In genomic region chr16:77292317-77292771, GRCm38 (mm10) we compare ENCODE assay signal across 15 mouse cellular contexts.
DNase-seq lines count a peak whose midpoint lies in the region; ATAC-seq lines count a peak whose summit lies in the region.
"Had no signal": no experiment of that assay in that cellular context is flagged by ENCODE, and none has a peak within 500 bp of the region (broad histone marks: within the 10 kb centered on the region; RNA-seq: fewer than 3 reads in every experiment).

No protein-coding gene starts in this region.

- WGBS in neural tube, embryonic 13.5 days = 76% methylated on average over 2 of the region's 2 CpGs
- 53% methylated on average over 2 of the region's 2 CpGs for WGBS in forebrain, embryonic 11.5 days
- 57% methylated on average over 2 of the region's 2 CpGs for WGBS in hindbrain, embryonic 16.5 days

- H3K4me3 ChIP-seq in neural tube, embryonic 13.5 days = no peak overlapping the region
- H3K4me3 ChIP-seq in forebrain, embryonic 11.5 days (ENCODE audit: low read depth, low read length) = no peak overlapping the region
- H3K4me3 ChIP-seq in hindbrain, embryonic 16.5 days (ENCODE audit: low read length) = no peak overlapping the region
- H3K4me3 ChIP-seq: embryonic facial prominence, embryonic 12.5 days; liver, embryonic 12.5 days had no signal

- H3K9me3 ChIP-seq in neural tube, embryonic 13.5 days = no peaks in the 10 kb centered on the region
- no peaks in the 10 kb centered on the region for H3K9me3 ChIP-seq in forebrain, embryonic 11.5 days (ENCODE audit: control insufficient read depth, low read length)
- H3K9me3 ChIP-seq in hindbrain, embryonic 16.5 days (ENCODE audit: control insufficient read depth, low read length) = no peaks in the 10 kb centered on the region
- H3K9me3 ChIP-seq: embryonic facial prominence, embryonic 12.5 days; liver, embryonic 12.5 days had no signal

- no peaks in the 10 kb centered on the region for H3K27me3 ChIP-seq in neural tube, embryonic 13.5 days
- H3K27me3 ChIP-seq in forebrain, embryonic 11.5 days (ENCODE audit: control insufficient read depth, insufficient read depth, low read length) = no peaks in the 10 kb centered on the region
- no peaks in the 10 kb centered on the region for H3K27me3 ChIP-seq in hindbrain, embryonic 16.5 days (replicated peaks; ENCODE audit: control insufficient read depth, insufficient read depth, low read length)
- H3K27me3 ChIP-seq: CH12.LX; embryonic facial prominence, embryonic 12.5 days; liver, embryonic 12.5 days had no signal

- ATAC-seq in neural tube, embryonic 13.5 days (ENCODE audit: low read depth) = peak; percentile 23; the same call in 1 of the 2 replicates
- ATAC-seq in forebrain, embryonic 11.5 days (replicated peaks; ENCODE audit: low FRiP score) = peak; percentile 59
- ATAC-seq in hindbrain, embryonic 16.5 days = no peak
- ATAC-seq: inflammation-experienced regulatory T-cells, adult 6 months; liver, embryonic 12.5 days had no signal

- peak overlapping the region; percentile 20 for H3K4me2 ChIP-seq in neural tube, embryonic 13.5 days
- peak overlapping the region; percentile 27; the same call in 1 of the 2 replicates for H3K4me2 ChIP-seq in forebrain, embryonic 11.5 days (ENCODE audit: low read depth, low read length, severe bottlenecking)
- H3K4me2 ChIP-seq in hindbrain, embryonic 16.5 days (ENCODE audit: low read length) = no peak overlapping the region
- H3K4me2 ChIP-seq: embryonic facial prominence, embryonic 12.5 days; liver, embryonic 12.5 days had no signal

- H3K4me1 ChIP-seq in neural tube, embryonic 13.5 days (replicated peaks) = peaks cover 15% of the 10 kb centered on the region
- peaks cover 6% of the 10 kb centered on the region; the same call in 1 of the 2 replicates for H3K4me1 ChIP-seq in forebrain, embryonic 11.5 days (replicated peaks; ENCODE audit: control insufficient read depth, insufficient read depth, low read length)
- no peaks in the 10 kb centered on the region; the same call in 1 of the 2 replicates for H3K4me1 ChIP-seq in hindbrain, embryonic 16.5 days (ENCODE audit: control insufficient read depth, insufficient read depth, low read depth, low read length)
- H3K4me1 ChIP-seq: embryonic facial prominence, embryonic 12.5 days; liver, embryonic 12.5 days had no signal

- peak overlapping the region; percentile 72 for H3K27ac ChIP-seq in neural tube, embryonic 13.5 days (replicated peaks)
- peak overlapping the region; percentile 64 for H3K27ac ChIP-seq in forebrain, embryonic 11.5 days (ENCODE audit: low read depth, low read length)
- H3K27ac ChIP-seq in hindbrain, embryonic 16.5 days (ENCODE audit: low read depth, low read length) = peak overlapping the region; percentile 46
- H3K27ac ChIP-seq: embryonic facial prominence, embryonic 12.5 days; liver, embryonic 12.5 days had no signal

- DNase-seq in neural tube, embryonic 10.5 days (ENCODE audit: extremely low spot score, low spot score) = no peak
- DNase-seq in forebrain, embryonic 11.5 days (ENCODE audit: low spot score) = no peak
- DNase-seq in retina, postnatal 1 day = peak; percentile 32
- DNase-seq in urinary bladder, adult 18-20 months (ENCODE audit: low spot score in 2 of 2) = no peak
- DNase-seq in cerebellum, postnatal 10 days = no peak
- DNase-seq: cerebellum, adult 8-10 months; left cerebral cortex, postnatal 4 days; lung, postnatal 14 days; right cerebral cortex, postnatal 4 days had no signal

- no peak overlapping the region for H3K9ac ChIP-seq in neural tube, embryonic 13.5 days
- no peak overlapping the region for H3K9ac ChIP-seq in forebrain, embryonic 11.5 days (ENCODE audit: low read length)
- no peak overlapping the region for H3K9ac ChIP-seq in hindbrain, embryonic 16.5 days (ENCODE audit: low read depth, low read length)
- H3K9ac ChIP-seq: embryonic facial prominence, embryonic 12.5 days; liver, embryonic 12.5 days had no signal

- H3K36me3 ChIP-seq in neural tube, embryonic 13.5 days = no peaks in the 10 kb centered on the region
- H3K36me3 ChIP-seq in forebrain, embryonic 11.5 days (ENCODE audit: control insufficient read depth, insufficient read depth, low read length) = no peaks in the 10 kb centered on the region
- no peaks in the 10 kb centered on the region for H3K36me3 ChIP-seq in hindbrain, embryonic 16.5 days (ENCODE audit: control insufficient read depth, insufficient read depth, low read length)
- H3K36me3 ChIP-seq: embryonic facial prominence, embryonic 12.5 days; liver, embryonic 12.5 days had no signal
